Mouse (Mus musculus) hindlimb bud, embryonic 11.5 days (tissue): Measurements from ENCODE around the gene Npcd.

Experiments used
- DNase-seq: peaks from one replicate; pipeline ENCODE4 v3.0.0-alpha.2; 2012; ENCODE audit warnings: low read depth, low spot score; ENCODE audit errors: extremely low spot score

The Npcd gene

GRCm38 (mm10) chr15:79744742-79745141 is 89.3 kb downstream of the Npcd start:
- DNase-seq, result no peak

- no peak for DNase-seq
Observed at GRCm38 (mm10) chr15:79744001-79744400, 90.0 kb downstream of the Npcd start.

- DNase-seq, result no peak
Observed at GRCm38 (mm10) chr15:79742706-79743023, 91.4 kb downstream of the Npcd start.

GRCm38 (mm10) chr15:79741921-79742705 is 91.9 kb downstream of the Npcd start, which contains the start of gene Sun2:
TSS of gene Sun2 (minus strand) at chr15:79742536.
- no peak for DNase-seq

- no peak for DNase-seq
Observed at GRCm38 (mm10) chr15:79741173-79741858, 92.7 kb downstream of the Npcd start.

GRCm38 (mm10) chr15:79740739-79741138 is 93.3 kb downstream of the Npcd start:
- no peak for DNase-seq
